8 mouse cellular contexts compared by ENCODE assay signal in the genomic region with DNA sequence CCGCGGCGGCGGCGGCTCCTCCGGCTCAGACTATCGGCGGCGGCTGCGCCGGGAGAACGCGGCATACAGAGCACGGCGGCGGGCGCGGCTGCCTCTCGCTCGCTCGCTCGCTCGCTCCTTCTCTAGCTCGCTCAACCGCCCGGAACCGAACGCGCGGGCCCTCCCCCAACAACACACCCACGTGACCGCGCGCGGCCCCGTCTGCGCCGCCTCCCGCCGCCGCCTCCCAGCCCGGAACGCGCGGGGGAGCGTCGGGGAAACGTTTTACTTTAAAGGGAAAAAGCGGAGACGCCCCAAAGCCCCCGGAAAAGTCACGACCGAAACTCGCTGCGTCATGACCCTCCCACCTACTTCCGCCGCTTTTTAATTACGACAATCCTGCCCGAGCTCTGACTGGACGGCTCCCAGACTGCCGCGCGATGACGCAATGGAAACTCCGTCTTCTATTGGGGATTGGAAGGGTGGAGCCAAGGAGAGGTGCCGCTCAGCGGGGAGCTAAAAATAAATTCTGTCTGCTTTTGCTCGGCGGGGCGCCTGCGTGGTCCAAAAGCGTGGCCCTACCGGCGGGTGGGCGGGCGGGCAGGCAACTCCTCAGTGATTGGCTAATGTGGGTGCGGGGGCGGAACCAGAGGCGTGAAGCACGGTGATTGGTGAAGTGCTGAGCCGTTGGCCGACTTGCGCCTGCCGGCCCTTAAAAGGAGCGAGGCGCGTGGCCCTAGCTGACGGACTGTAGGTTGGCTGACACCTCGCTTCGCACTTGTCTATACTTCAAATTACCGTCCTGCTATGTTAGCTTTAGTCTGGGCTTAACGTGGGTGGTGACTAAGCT. TPM values are rescaled to one million over a fixed set of nuclear protein-coding genes. Genes with fewer than 3 reads are reported as not detected.
DNase-seq lines count a peak whose midpoint lies in the region; ATAC-seq and TF ChIP-seq lines count a peak whose summit lies in the region.

A gene (minus strand): TSS at position 351 of the 829 bp plus-strand sequence.

- peak; percentile 100 for DNase-seq in MEL (ENCODE audit: low read depth, low spot score)
- peak; percentile 100 for DNase-seq in cerebellum, adult 2 months
- peak; percentile 100 for DNase-seq in forebrain, postnatal 0 days
- peak; percentile 99 for DNase-seq in heart, postnatal 4 days
- DNase-seq in layer of hippocampus, adult 8-10 months (ENCODE audit: low spot score in 2 of 2), result peak; percentile 99 to 100
- DNase-seq in ovary, adult 18-20 months (ENCODE audit: low spot score), result peak; percentile 99
- peak; percentile 100 for DNase-seq in thymus, postnatal 0 days (ENCODE audit: low spot score)

- H3K4me3 ChIP-seq in MEL (ENCODE audit: control insufficient read depth in 1 of 2, insufficient read depth in 1 of 2, low read depth in 2 of 2, low read length in 2 of 2), result peak within 1 kb of the TSS; percentile 94 to 96
- H3K4me3 ChIP-seq in cerebellum, adult 2 months (replicated peaks; ENCODE audit: insufficient read depth, low read depth, low read length), result peak within 1 kb of the TSS; percentile 95
- H3K4me3 ChIP-seq in forebrain, postnatal 0 days (ENCODE audit: low read depth, low read length), result peak within 1 kb of the TSS; percentile 90
- peak within 1 kb of the TSS; percentile 98 for H3K4me3 ChIP-seq in lung, embryonic 15.5 days

- peak; percentile 85 to 99 for TF ChIP-seq POLR2A in MEL (IDR thresholded peaks at IDR 0.05; ENCODE audit: control insufficient read depth in 1 of 2, insufficient read depth in 1 of 2, low read depth in 1 of 2, low read length in 2 of 2, poor library complexity in 1 of 2)
- peak; percentile 96 for TF ChIP-seq POLR2A in cerebellum, adult 2 months (IDR thresholded peaks at IDR 0.05; ENCODE audit: borderline replicate concordance, insufficient read depth, low read length)

- peak within 1 kb of the TSS; percentile 99 for H3K9ac ChIP-seq in MEL (ENCODE audit: control insufficient read depth, low read depth, low read length, poor library complexity, severe bottlenecking)
- peak within 1 kb of the TSS; percentile 95 for H3K9ac ChIP-seq in forebrain, postnatal 0 days
- H3K9ac ChIP-seq in lung, embryonic 15.5 days, result peak within 1 kb of the TSS; percentile 92

- TF ChIP-seq EP300 in MEL (IDR thresholded peaks at IDR 0.05; ENCODE audit: low read depth in 1 of 2, low read length in 2 of 2), result peak in 1 of 2 experiments; percentile 52; a peak in 2 of 4 replicates

- peaks cover 24% of the 10 kb centered on the region in 2 experiments for H3K4me1 ChIP-seq in MEL (ENCODE audit: control insufficient read depth in 1 of 2, insufficient read depth in 2 of 2, low read length in 2 of 2)
- H3K4me1 ChIP-seq in cerebellum, adult 2 months (ENCODE audit: control insufficient read depth, insufficient read depth, low read length), result peaks cover 8% of the 10 kb centered on the region; the same call in 1 of the 2 replicates
- H3K4me1 ChIP-seq in forebrain, postnatal 0 days (ENCODE audit: insufficient read depth), result peaks cover 29% of the 10 kb centered on the region
- H3K4me1 ChIP-seq in lung, embryonic 15.5 days, result peaks cover 20% of the 10 kb centered on the region

- no peak for TF ChIP-seq RAD21 in MEL (IDR thresholded peaks at IDR 0.05; ENCODE audit: low read depth, low read length)

- peak within 1 kb of the TSS; percentile 98 for H3K27ac ChIP-seq in MEL (ENCODE audit: control insufficient read depth, low read depth, low read length)
- peak within 1 kb of the TSS; percentile 96 for H3K27ac ChIP-seq in cerebellum, adult 2 months (ENCODE audit: insufficient read depth, low read length)
- H3K27ac ChIP-seq in forebrain, postnatal 0 days (ENCODE audit: low read depth, low read length), result peak within 1 kb of the TSS; percentile 99
- H3K27ac ChIP-seq in lung, embryonic 15.5 days, result peak within 1 kb of the TSS; percentile 100

- no peaks in the 10 kb centered on the region for H3K9me3 ChIP-seq in MEL (replicated peaks; ENCODE audit: insufficient read depth, low read length)
- H3K9me3 ChIP-seq in forebrain, postnatal 0 days (ENCODE audit: low read length), result no peaks in the 10 kb centered on the region
- H3K9me3 ChIP-seq in lung, embryonic 15.5 days, result no peaks in the 10 kb centered on the region

- H3K36me3 ChIP-seq in MEL (ENCODE audit: control insufficient read depth in 1 of 2, insufficient read depth in 2 of 2, low read length in 2 of 2), result peaks cover 2 to 37% of the 10 kb centered on the region in 2 experiments
- no peaks in the 10 kb centered on the region for H3K36me3 ChIP-seq in forebrain, postnatal 0 days (ENCODE audit: insufficient read depth)
- no peaks in the 10 kb centered on the region for H3K36me3 ChIP-seq in lung, embryonic 15.5 days

- H3K79me2 ChIP-seq in MEL (ENCODE audit: control insufficient read depth, insufficient read depth, low read length, poor library complexity), result peaks cover 44% of the 10 kb centered on the region

- peak; percentile 94 for ATAC-seq in forebrain, postnatal 0 days
- peak; percentile 97 for ATAC-seq in lung, embryonic 15.5 days (ENCODE audit: borderline replicate concordance, extremely low read depth, low FRiP score, low TSS enrichment)

- no peak for TF ChIP-seq CTCF in MEL (IDR thresholded peaks at IDR 0.05 in 2 of 3, conservative IDR thresholded peaks at IDR 0.05 in 1 of 3; ENCODE audit: control insufficient read depth in 1 of 3, insufficient read depth in 1 of 3, low read depth in 2 of 3, low read length in 3 of 3, poor library complexity in 1 of 3, severe bottlenecking in 1 of 3)
- no peak for TF ChIP-seq CTCF in cerebellum, adult 2 months (IDR thresholded peaks at IDR 0.05; ENCODE audit: borderline replicate concordance, insufficient read depth, low read depth, low read length)
- TF ChIP-seq CTCF in forebrain, postnatal 0 days (IDR thresholded peaks at IDR 0.05; ENCODE audit: low read depth), result no peak

- peak within 1 kb of the TSS; percentile 80 for H3K4me2 ChIP-seq in forebrain, postnatal 0 days (ENCODE audit: low read depth)
- peak within 1 kb of the TSS; percentile 91 for H3K4me2 ChIP-seq in lung, embryonic 15.5 days

- H3K27me3 ChIP-seq in MEL (ENCODE audit: control insufficient read depth in 1 of 2, insufficient read depth in 2 of 2, low read length in 2 of 2), result no peaks in the 10 kb centered on the region
- H3K27me3 ChIP-seq in cerebellum, adult 2 months (ENCODE audit: control insufficient read depth, insufficient read depth, low read length), result no peaks in the 10 kb centered on the region
- H3K27me3 ChIP-seq in forebrain, postnatal 0 days (ENCODE audit: insufficient read depth, low read length), result no peaks in the 10 kb centered on the region
- no peaks in the 10 kb centered on the region for H3K27me3 ChIP-seq in lung, embryonic 15.5 days

- WGBS in cerebellum, adult 2 months, result under 1% methylated on average over 92 of the region's 92 CpGs
- WGBS in forebrain, postnatal 0 days, result 1% methylated on average over 80 of the region's 92 CpGs
- whole genome bisulfite sequencing in lung, embryonic 15.5 days, result under 1% methylated on average over 89 of the region's 92 CpGs

TF ChIP-seq in MEL, 35 proteins besides CTCF, POLR2A, EP300 and RAD21 (continues in another document):
- TF ChIP-seq USF1 (IDR thresholded peaks at IDR 0.05; ENCODE audit: low read depth, low read length) (peak; percentile 96), MXI1 (IDR thresholded peaks at IDR 0.05; ENCODE audit: low read depth, low read length) (peak; percentile 82), CHD2 (IDR thresholded peaks at IDR 0.05; ENCODE audit: low read length) (no peak), TAL1 (IDR thresholded peaks at IDR 0.05; ENCODE audit: low read length) (no peak), UBTF (IDR thresholded peaks at IDR 0.05; ENCODE audit: borderline replicate concordance, insufficient read depth, low read depth, low read length) (0 out of 2 replicates have a peak, but pooled peaks have one; percentile 66), RCOR1 (IDR thresholded peaks at IDR 0.05; ENCODE audit: low read depth, low read length) (no peak), ELF1 (IDR thresholded peaks at IDR 0.05; ENCODE audit: low read depth, low read length) (peak; percentile 83), E2F4 (IDR thresholded peaks at IDR 0.05; ENCODE audit: borderline replicate concordance, low read depth, low read length) (0 out of 2 replicates have a peak, but pooled peaks have one; percentile 54), JUND (IDR thresholded peaks at IDR 0.05; ENCODE audit: low read depth, low read length) (no peak), POLR2AphosphoS2 (IDR thresholded peaks at IDR 0.05; ENCODE audit: low read length) (peak; percentile 92), NRF1 (IDR thresholded peaks at IDR 0.05; ENCODE audit: insufficient read depth, low read depth, low read length, poor library complexity, severe bottlenecking) (peak; percentile 55; the same call in 1 of the 2 replicates), BHLHE40 (IDR thresholded peaks at IDR 0.05; ENCODE audit: borderline replicate concordance, low read depth, low read length) (peak; percentile 57; the same call in 1 of the 2 replicates), MAX (IDR thresholded peaks at IDR 0.05; ENCODE audit: low read length) (peak; percentile 96), SMC3 (IDR thresholded peaks at IDR 0.05; ENCODE audit: low read depth, low read length) (no peak), NELFE (IDR thresholded peaks at IDR 0.05; ENCODE audit: low read depth, low read length) (peak; percentile 95), POLR2AphosphoS5 (IDR thresholded peaks at IDR 0.05; ENCODE audit: borderline replicate concordance, low read depth, low read length) (peak; percentile 56; the same call in 1 of the 2 replicates), HCFC1 (IDR thresholded peaks at IDR 0.05; ENCODE audit: low read depth, low read length) (peak; percentile 92), MAFK (IDR thresholded peaks at IDR 0.05; ENCODE audit: borderline replicate concordance, low read depth, low read length) (peak; percentile 78; the same call in 1 of the 2 replicates), ZC3H11A (IDR thresholded peaks at IDR 0.05; ENCODE audit: low read depth, low read length) (no peak), TCF12 (IDR thresholded peaks at IDR 0.05; ENCODE audit: low read depth, low read length) (peak; percentile 54), CHD1 (IDR thresholded peaks at IDR 0.05; ENCODE audit: low read depth, low read length) (no peak)

RNA-seq across cellular contexts. Expression of the gene that starts here (rescaled TPM):
- 61.3 and 67.7 TPM in 2 replicates for total RNA-seq in MEL (2012; rRNA removed)
- 100 to 1,000 TPM; 114 to 731 TPM for polyA plus RNA-seq in MEL (2012; ENCODE audit: insufficient read depth in 1 of 2, insufficient read length in 2 of 2, low read depth in 1 of 2, low replicate concordance in 2 of 2, missing spikeins in 1 of 2)
- 114 and 116 TPM in 2 replicates for polyA plus RNA-seq in cerebellum, adult 2 months (2012; rRNA removed)
- total RNA-seq in forebrain, postnatal 0 days (2014; rRNA removed), result 117 and 133 TPM in 2 replicates
- 335 and 342 TPM in 2 replicates for polyA plus RNA-seq in forebrain, postnatal 0 days (2015; fragmentation: Nextera tagmentation; extraction: Ambion mirVana)
- total RNA-seq in heart, postnatal 4 days (2021), result 100 to 1,000 TPM in 1 of 2 experiments, 10 to 100 TPM in 1; 99.3 to 100 TPM
- 100 to 1,000 TPM in 3 of 4 experiments, 10 to 100 TPM in 1; 96.3 to 112 (median 106) TPM for total RNA-seq in layer of hippocampus, adult 8-10 months (2022)
- polyA plus RNA-seq in lung, embryonic 15.5 days (2015; fragmentation: Nextera tagmentation; extraction: Ambion mirVana), result 201 and 202 TPM in 2 replicates
- 193 and 203 TPM in 2 replicates for polyA plus RNA-seq in thymus, postnatal 0 days (2015; fragmentation: Nextera tagmentation; extraction: Ambion mirVana)

Comparison
In these comparisons a context has a peak if more than half of its experiments do, and no peak if none do; other contexts are left out.
1. Peak in every context shown above with its lines: DNase-seq, ATAC-seq, H3K4me3 ChIP-seq and H3K27ac ChIP-seq.